Mouse (Mus musculus) limb, embryonic 14.5 days (tissue): ENCODE measurements around the gene Rnf150. TPM values are rescaled to one million over a fixed set of nuclear protein-coding genes. Genes with fewer than 3 reads are reported as not detected.

Experiments
- ATAC-seq: fragments of 200-750 bp; cut with Nextera tagmentation; 2 replicates; pipeline ENCODE4 v1.8.0; 2017; ENCODE audit warnings: low read depth, moderate number of reproducible peaks, moderate TSS enrichment; ENCODE audit not compliant: low FRiP score
- DNase-seq: peaks from one replicate; pipeline ENCODE4 v3.0.0-alpha.2; 2015; ENCODE audit warnings: low spot score
- H3K27ac ChIP-seq: fragments of 300-500 bp; sonication (generic); replicated peaks from 2 replicates; pipeline ENCODE4 v1.5.1; 2014; ENCODE audit warnings: low read depth, mild to moderate bottlenecking, low read length, moderate library complexity, mixed read lengths
- H3K27me3 ChIP-seq: fragments of 300-500 bp; sonication (generic); 2 replicates; pipeline ENCODE4 v1.6.1; 2014; ENCODE audit warnings: low read length, mixed read lengths; ENCODE audit not compliant: control insufficient read depth, insufficient read depth
- H3K36me3 ChIP-seq: fragments of 300-500 bp; sonication (generic); 2 replicates; pipeline ENCODE4 v1.6.1; 2014; ENCODE audit warnings: mild to moderate bottlenecking, low read length, moderate library complexity, mixed read lengths; ENCODE audit not compliant: control insufficient read depth, insufficient read depth
- H3K4me1 ChIP-seq: fragments of 300-500 bp; sonication (generic); 2 replicates; pipeline ENCODE4 v1.6.1; 2014; ENCODE audit warnings: antibody characterized with exemption, low read length, mixed read lengths; ENCODE audit not compliant: control insufficient read depth, insufficient read depth
- H3K4me2 ChIP-seq: fragments of 300-500 bp; sonication (generic); replicated peaks from 2 replicates; pipeline ENCODE4 v1.6.1; 2014; ENCODE audit warnings: low read depth, mild to moderate bottlenecking, low read length, moderate library complexity; ENCODE audit not compliant: severe bottlenecking
- H3K4me3 ChIP-seq: fragments of 300-500 bp; sonication (generic); replicated peaks from 2 replicates; pipeline ENCODE4 v1.5.1; 2014; ENCODE audit warnings: low read length
- H3K9ac ChIP-seq: fragments of 300-500 bp; sonication (generic); 2 replicates; pipeline ENCODE4 v1.6.1; 2014; ENCODE audit warnings: mild to moderate bottlenecking, low read depth, low read length, moderate library complexity; ENCODE audit not compliant: severe bottlenecking
- H3K9me3 ChIP-seq: fragments of 300-500 bp; sonication (generic); 2 replicates; pipeline ENCODE4 v1.6.1; 2016; ENCODE audit warnings: low read length; ENCODE audit not compliant: control insufficient read depth
- POLR2A ChIP-seq: fragments of 200-500 bp; IDR thresholded peaks from 2 replicates; pipeline ENCODE4 v1.8.0; 2012; ENCODE audit warnings: inconsistent platforms, mild to moderate bottlenecking, moderate library complexity, borderline replicate concordance; ENCODE audit not compliant: insufficient read depth, insufficient read length; ENCODE audit errors: extremely low read depth
- WGBS: fragments of 180-500 bp; shearing (Covaris S2); extraction: QIAGEN DNeasy Blood & Tissue Kit; methylation state at CpG from one replicate; pipeline ENCODE4 v1.1.7; 2014; 5-methylcytosine and 5-hydroxymethylcytosine counted together
- polyA plus RNA-seq, 2 experiments: library from polyadenylated mRNA; depleted of rRNA in 1 of 2; stranded (reverse) in 1 of 2; unstranded in 1 of 2; fragments of >200 nt; fragmentation: Nextera tagmentation in 1 of 2; extraction: Ambion mirVana in 1 of 2; gene quantifications; 2 replicates each; pipeline versions ENCODE4 v1.2.1 to v1.2.3; 2012 to 2014

Gene Rnf150
- polyA plus RNA-seq, 2 experiments = 1.5 to 5.5 TPM

- Histone ChIP-seq H3K27ac (no peak overlapping the region), H3K36me3 (no peaks in the 10 kb centered on the region), H3K4me2 (no peak overlapping the region), H3K4me3 (no peak overlapping the region), H3K9ac (no peak overlapping the region), H3K9me3 (no peaks in the 10 kb centered on the region), H3K27me3 (no peaks in the 10 kb centered on the region), H3K4me1 (no peaks in the 10 kb centered on the region)
- ATAC-seq (no peak), DNase-seq (peak; percentile 0)
- WGBS = 63% methylated on average over 3 of the region's 3 CpGs
- no peak for TF ChIP-seq POLR2A
These were observed 277.6 kb downstream of the Rnf150 start for GRCm38 (mm10) chr8:83140701-83141111.

Other genes starting within 250 kb of the Rnf150 start
- 54.6 and 70.8 TPM in 2 replicates for gene Zfp330, start 89.2 kb upstream of the Rnf150 start, polyA plus RNA-seq (2012; rRNA removed)
- gene Zfp330, start 89.2 kb upstream of the Rnf150 start, polyA plus RNA-seq (2014; fragmentation: Nextera tagmentation; extraction: Ambion mirVana) = 68.9 and 69.1 TPM in 2 replicates